Mouse (Mus musculus): Measurements from ENCODE around the gene Pkd1.

Pkd1 gene

GRCm38 (mm10) chr17:24549618-24550415 is at the start of gene Pkd1:
TSS of gene Pkd1 (plus strand) at chr17:24549834.
- peak; percentile 99 for DNase-seq (ENCODE audit: low read depth)

GRCm38 (mm10) chr17:24502208-24502607 is 47.4 kb upstream of the Pkd1 start:
- DNase-seq (ENCODE audit: low read depth) = no peak

GRCm38 (mm10) chr17:24504085-24504484 is 45.5 kb upstream of the Pkd1 start:
- no peak for DNase-seq (ENCODE audit: low read depth)

GRCm38 (mm10) chr17:24505286-24505955 is 44.2 kb upstream of the Pkd1 start:
- no peak for DNase-seq (ENCODE audit: low read depth)

- no peak for DNase-seq (ENCODE audit: low read depth)
These were observed 43.1 kb upstream of the Pkd1 start for GRCm38 (mm10) chr17:24506332-24507070.

GRCm38 (mm10) chr17:24507129-24507664 is 42.4 kb upstream of the Pkd1 start:
- DNase-seq (ENCODE audit: low read depth) = no peak

GRCm38 (mm10) chr17:24507806-24508460 is 41.7 kb upstream of the Pkd1 start:
- no peak for DNase-seq (ENCODE audit: low read depth)

- DNase-seq (ENCODE audit: low read depth) = no peak
These were observed 36.0 kb upstream of the Pkd1 start for GRCm38 (mm10) chr17:24513609-24514008.

- DNase-seq (ENCODE audit: low read depth) = no peak
These were observed 35.1 kb upstream of the Pkd1 start for GRCm38 (mm10) chr17:24514270-24515257.

GRCm38 (mm10) chr17:24520450-24520849 is 29.2 kb upstream of the Pkd1 start:
- DNase-seq (ENCODE audit: low read depth) = no peak

GRCm38 (mm10) chr17:24524734-24525133 is 24.9 kb upstream of the Pkd1 start:
- DNase-seq (ENCODE audit: low read depth) = no peak

- no peak for DNase-seq (ENCODE audit: low read depth)
These were observed 22.3 kb upstream of the Pkd1 start for GRCm38 (mm10) chr17:24527315-24527714.

GRCm38 (mm10) chr17:24527723-24528559 is 21.7 kb upstream of the Pkd1 start, which contains the start of gene Traf7:
TSS of gene Traf7 (minus strand) at chr17:24527938.
- peak; percentile 100 for DNase-seq (ENCODE audit: low read depth)

GRCm38 (mm10) chr17:24528560-24528918 is 21.1 kb upstream of the Pkd1 start:
- no peak for DNase-seq (ENCODE audit: low read depth)

- DNase-seq (ENCODE audit: low read depth) = no peak
These were observed 20.6 kb upstream of the Pkd1 start for GRCm38 (mm10) chr17:24529007-24529451.

GRCm38 (mm10) chr17:24529883-24530282 is 19.8 kb upstream of the Pkd1 start:
- no peak for DNase-seq (ENCODE audit: low read depth)

- no peak for DNase-seq (ENCODE audit: low read depth)
These were observed 19.1 kb upstream of the Pkd1 start for GRCm38 (mm10) chr17:24530361-24531050.

GRCm38 (mm10) chr17:24531064-24531463 is 18.6 kb upstream of the Pkd1 start:
- DNase-seq (ENCODE audit: low read depth) = no peak

GRCm38 (mm10) chr17:24532045-24532444 is 17.6 kb upstream of the Pkd1 start:
- no peak for DNase-seq (ENCODE audit: low read depth)

Data from fibroblast of lung, adult 2 months (primary cell).